Mouse (Mus musculus): ENCODE data around the gene Hif1an. TPM values are rescaled to one million over a fixed set of nuclear protein-coding genes. Genes with fewer than 3 reads are reported as not detected.

Hif1an gene
- polyA plus RNA-seq, 1 experiment: 12.2 TPM

GRCm38 (mm10) chr19:44519152-44519551 lies 43.5 kb upstream of the Hif1an start:
- 69% methylated on average over 7 of the region's 7 CpGs for WGBS
- H3K27ac ChIP-seq (ENCODE audit: insufficient read depth, low read length): no peak overlapping the region
- H3K4me3 ChIP-seq (ENCODE audit: extremely low read depth, insufficient read depth, insufficient read length): no peak overlapping the region
- H3K36me3 ChIP-seq (ENCODE audit: control insufficient read depth, insufficient read depth, low read length): no peaks in the 10 kb centered on the region
- no peak for DNase-seq (ENCODE audit: low read depth in 1 of 2, low spot score in 2 of 2)
- TF ChIP-seq CTCF (IDR thresholded peaks at IDR 0.05; ENCODE audit: extremely low read depth, insufficient read depth, insufficient read length, insufficient replicate concordance) (no peak), POLR2A (IDR thresholded peaks at IDR 0.05; ENCODE audit: low read depth, low read length) (no peak)
- H3K27me3 ChIP-seq (ENCODE audit: control insufficient read depth, insufficient read depth, low read length): no peaks in the 10 kb centered on the region
- H3K4me1 ChIP-seq (ENCODE audit: control insufficient read depth, insufficient read depth, insufficient read length): no peaks in the 10 kb centered on the region

- Histone ChIP-seq H3K27ac (ENCODE audit: insufficient read depth, low read length) (peak overlapping the region; percentile 30; the same call in 1 of the 2 replicates), H3K4me3 (ENCODE audit: extremely low read depth, insufficient read depth, insufficient read length) (peak overlapping the region; percentile 15; the same call in 1 of the 2 replicates), H3K27me3 (ENCODE audit: control insufficient read depth, insufficient read depth, low read length) (no peaks in the 10 kb centered on the region), H3K4me1 (ENCODE audit: control insufficient read depth, insufficient read depth, insufficient read length) (no peaks in the 10 kb centered on the region), H3K36me3 (ENCODE audit: control insufficient read depth, insufficient read depth, low read length) (no peaks in the 10 kb centered on the region)
- DNase-seq (ENCODE audit: low read depth in 1 of 2, low spot score in 2 of 2): no peak
- WGBS: 27% methylated on average over 9 of the region's 9 CpGs
- TF ChIP-seq CTCF (IDR thresholded peaks at IDR 0.05; ENCODE audit: extremely low read depth, insufficient read depth, insufficient read length, insufficient replicate concordance): no peak
- no peak for TF ChIP-seq POLR2A (IDR thresholded peaks at IDR 0.05; ENCODE audit: low read depth, low read length)
These were observed 37.0 kb upstream of the Hif1an start for GRCm38 (mm10) chr19:44525551-44526205.

DNA sequence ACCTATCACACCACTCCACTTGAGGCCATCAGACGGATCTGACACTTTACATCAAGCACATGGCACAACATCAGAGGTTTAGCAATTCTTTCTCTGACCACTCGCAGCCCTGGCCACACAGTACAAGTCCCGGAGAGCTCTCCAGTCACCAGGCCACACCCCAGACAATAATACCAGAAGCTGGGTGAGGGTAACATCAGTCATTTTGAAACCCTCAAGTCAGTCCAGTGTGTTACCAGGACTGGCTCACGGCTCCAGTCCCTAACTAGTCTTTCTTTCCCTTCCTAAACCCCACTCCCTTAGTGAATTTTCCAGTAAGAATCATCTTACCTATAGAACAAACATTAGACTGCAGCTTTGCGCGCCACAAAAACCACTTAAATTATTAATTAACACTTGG lies 32.6 kb upstream of the Hif1an start:
- Histone ChIP-seq H3K4me1 (ENCODE audit: control insufficient read depth, insufficient read depth, insufficient read length) (no peaks in the 10 kb centered on the region), H3K27me3 (ENCODE audit: control insufficient read depth, insufficient read depth, low read length) (no peaks in the 10 kb centered on the region), H3K36me3 (ENCODE audit: control insufficient read depth, insufficient read depth, low read length) (no peaks in the 10 kb centered on the region; the same call in 1 of the 2 replicates), H3K4me3 (ENCODE audit: extremely low read depth, insufficient read depth, insufficient read length) (no peak overlapping the region), H3K27ac (ENCODE audit: insufficient read depth, low read length) (no peak overlapping the region)
- 86% methylated on average over 6 of the region's 6 CpGs for WGBS
- no peak for TF ChIP-seq POLR2A (IDR thresholded peaks at IDR 0.05; ENCODE audit: low read depth, low read length)
- TF ChIP-seq CTCF (IDR thresholded peaks at IDR 0.05; ENCODE audit: extremely low read depth, insufficient read depth, insufficient read length, insufficient replicate concordance): no peak
- no peak for DNase-seq (ENCODE audit: low read depth in 1 of 2, low spot score in 2 of 2)

- DNase-seq (ENCODE audit: low read depth in 1 of 2, low spot score in 2 of 2): no peak
- H3K36me3 ChIP-seq (ENCODE audit: control insufficient read depth, insufficient read depth, low read length): no peaks in the 10 kb centered on the region; the same call in 1 of the 2 replicates
- no peaks in the 10 kb centered on the region for H3K4me1 ChIP-seq (ENCODE audit: control insufficient read depth, insufficient read depth, insufficient read length)
- 49% methylated on average over 3 of the region's 3 CpGs for WGBS
- no peak for TF ChIP-seq POLR2A (IDR thresholded peaks at IDR 0.05; ENCODE audit: low read depth, low read length)
- TF ChIP-seq CTCF (IDR thresholded peaks at IDR 0.05; ENCODE audit: extremely low read depth, insufficient read depth, insufficient read length, insufficient replicate concordance): peak; percentile 9; the same call in 1 of the 2 replicates
- no peak overlapping the region for H3K27ac ChIP-seq (ENCODE audit: insufficient read depth, low read length)
- H3K27me3 ChIP-seq (ENCODE audit: control insufficient read depth, insufficient read depth, low read length): no peaks in the 10 kb centered on the region
- H3K4me3 ChIP-seq (ENCODE audit: extremely low read depth, insufficient read depth, insufficient read length): no peak overlapping the region
These were observed 27.3 kb upstream of the Hif1an start for GRCm38 (mm10) chr19:44535376-44535775.

DNA sequence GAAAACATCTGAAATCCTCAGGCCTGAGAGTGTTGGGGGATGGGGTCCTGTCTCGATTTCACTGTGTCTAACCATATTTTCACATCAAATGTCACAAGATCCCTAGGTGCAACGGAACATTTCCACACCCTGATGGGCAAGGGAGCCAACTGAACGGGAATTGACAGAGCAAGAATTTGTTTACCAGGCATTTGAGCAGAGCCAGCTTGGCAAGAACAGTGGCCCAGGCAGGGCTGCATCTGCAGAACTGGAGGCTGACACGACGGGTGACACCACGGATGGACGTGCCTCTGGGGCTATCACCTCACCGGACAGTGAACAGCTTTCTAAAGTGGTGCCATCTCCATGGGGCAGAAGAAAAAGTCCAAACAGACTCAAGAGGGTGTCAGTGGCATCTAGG lies 25.2 kb upstream of the Hif1an start:
- H3K27ac ChIP-seq (ENCODE audit: insufficient read depth, low read length): no peak overlapping the region
- WGBS: 88% methylated on average over 8 of the region's 8 CpGs
- H3K4me1 ChIP-seq (ENCODE audit: control insufficient read depth, insufficient read depth, insufficient read length): no peaks in the 10 kb centered on the region
- TF ChIP-seq CTCF (IDR thresholded peaks at IDR 0.05; ENCODE audit: extremely low read depth, insufficient read depth, insufficient read length, insufficient replicate concordance): no peak
- no peak for TF ChIP-seq POLR2A (IDR thresholded peaks at IDR 0.05; ENCODE audit: low read depth, low read length)
- H3K36me3 ChIP-seq (ENCODE audit: control insufficient read depth, insufficient read depth, low read length): no peaks in the 10 kb centered on the region; the same call in 1 of the 2 replicates
- no peak for DNase-seq (ENCODE audit: low read depth in 1 of 2, low spot score in 2 of 2)
- no peaks in the 10 kb centered on the region for H3K27me3 ChIP-seq (ENCODE audit: control insufficient read depth, insufficient read depth, low read length)
- no peak overlapping the region for H3K4me3 ChIP-seq (ENCODE audit: extremely low read depth, insufficient read depth, insufficient read length)

DNA sequence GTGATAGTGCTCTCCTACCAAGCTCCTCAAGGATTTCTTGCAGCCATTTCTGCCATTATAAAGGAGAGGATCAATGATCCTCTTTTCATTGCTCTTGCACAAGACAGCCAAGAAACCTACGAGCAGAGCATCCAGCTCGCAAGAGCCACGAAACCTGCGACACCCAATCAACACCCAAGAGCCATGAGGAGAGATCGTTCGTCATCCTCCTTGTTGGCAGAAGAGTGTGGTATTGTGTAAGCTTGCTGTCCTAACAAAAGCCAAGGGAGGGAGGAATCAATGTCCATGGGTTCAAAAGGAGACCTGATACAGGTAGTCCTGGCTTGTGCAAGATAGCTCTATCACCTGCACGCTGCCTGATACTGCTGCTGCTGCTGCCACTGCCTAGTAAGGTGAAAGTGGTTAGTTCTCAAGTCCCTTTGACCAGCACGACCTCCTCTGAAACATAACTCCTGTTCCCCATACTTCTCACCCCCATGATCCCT lies 19.9 kb upstream of the Hif1an start:
- 89% methylated on average over 8 of the region's 8 CpGs for WGBS
- Histone ChIP-seq H3K27me3 (ENCODE audit: control insufficient read depth, insufficient read depth, low read length) (no peaks in the 10 kb centered on the region), H3K4me1 (ENCODE audit: control insufficient read depth, insufficient read depth, insufficient read length) (peaks cover 5% of the 10 kb centered on the region; the same call in 1 of the 2 replicates), H3K36me3 (ENCODE audit: control insufficient read depth, insufficient read depth, low read length) (no peaks in the 10 kb centered on the region; the same call in 1 of the 2 replicates), H3K27ac (ENCODE audit: insufficient read depth, low read length) (no peak overlapping the region), H3K4me3 (ENCODE audit: extremely low read depth, insufficient read depth, insufficient read length) (no peak overlapping the region)
- TF ChIP-seq POLR2A (IDR thresholded peaks at IDR 0.05; ENCODE audit: low read depth, low read length) (no peak), CTCF (IDR thresholded peaks at IDR 0.05; ENCODE audit: extremely low read depth, insufficient read depth, insufficient read length, insufficient replicate concordance) (no peak)
- DNase-seq (ENCODE audit: low read depth in 1 of 2, low spot score in 2 of 2): no peak

GRCm38 (mm10) chr19:44544372-44544771 lies 18.3 kb upstream of the Hif1an start:
- 73% methylated on average over 10 of the region's 10 CpGs for WGBS
- Histone ChIP-seq H3K36me3 (ENCODE audit: control insufficient read depth, insufficient read depth, low read length) (peaks cover 8% of the 10 kb centered on the region), H3K4me3 (ENCODE audit: extremely low read depth, insufficient read depth, insufficient read length) (no peak overlapping the region), H3K27me3 (ENCODE audit: control insufficient read depth, insufficient read depth, low read length) (no peaks in the 10 kb centered on the region), H3K4me1 (ENCODE audit: control insufficient read depth, insufficient read depth, insufficient read length) (peaks cover 5% of the 10 kb centered on the region; the same call in 1 of the 2 replicates), H3K27ac (ENCODE audit: insufficient read depth, low read length) (no peak overlapping the region)
- DNase-seq (ENCODE audit: low read depth in 1 of 2, low spot score in 2 of 2): no peak
- TF ChIP-seq POLR2A (IDR thresholded peaks at IDR 0.05; ENCODE audit: low read depth, low read length) (no peak), CTCF (IDR thresholded peaks at IDR 0.05; ENCODE audit: extremely low read depth, insufficient read depth, insufficient read length, insufficient replicate concordance) (no peak)

All from spleen, adult 2 months (tissue).